Mouse (Mus musculus) left cerebral cortex, postnatal 4 days (tissue): ENCODE results near the gene Ints5. TPM values are rescaled to one million over a fixed set of nuclear protein-coding genes. Genes with fewer than 3 reads are reported as not detected.

Experiments
- DNase-seq: peaks from one replicate; pipeline ENCODE4 v3.0.0-alpha.2; 2022
- intact Hi-C: fragments of 180-260 bp; cut with DNase I; formaldehyde crosslinking; loops from one replicate; pipeline ENCODE4 v1.15.1; 2025
- total RNA-seq, 2 experiments: library from RNA; stranded (reverse); gene quantifications; 2 replicates each; pipeline ENCODE4 v1.2.3; 2021

The Ints5 gene
- total RNA-seq, 2 experiments from 2014 or later = 25.3 to 25.6 TPM

DNA sequence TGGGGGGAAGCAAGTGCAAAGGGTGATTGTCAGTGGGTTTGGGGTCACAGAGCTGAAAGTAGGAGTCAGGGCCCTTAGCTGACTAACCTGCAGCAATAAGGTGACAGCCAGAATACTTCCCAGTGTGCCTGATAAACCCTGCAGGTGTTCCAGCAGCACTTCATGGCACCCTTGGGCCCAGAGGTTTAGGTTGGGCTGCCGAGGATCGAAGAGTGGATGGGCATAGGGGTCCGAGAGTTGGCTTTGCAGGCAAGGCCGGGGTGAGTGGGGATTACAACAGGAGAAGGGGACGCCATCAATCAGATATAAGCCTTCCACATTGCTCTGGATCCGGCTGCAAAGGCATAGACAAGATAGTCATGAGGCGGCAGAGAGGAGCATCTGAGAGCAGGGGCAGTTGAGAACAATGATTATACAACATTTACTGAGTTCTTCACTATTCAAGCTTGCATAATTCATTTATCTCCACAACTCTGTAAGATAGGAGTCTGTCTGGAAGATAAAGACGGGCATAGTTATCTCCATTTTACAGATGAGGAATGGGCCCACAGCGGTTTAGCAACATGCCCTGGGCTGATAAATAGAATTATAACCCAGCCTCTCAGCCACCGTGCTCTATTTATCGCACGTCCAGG is 35.2 kb downstream of the Ints5 start:
- intact Hi-C loops = no loop called here
- DNase-seq = no peak

DNA sequence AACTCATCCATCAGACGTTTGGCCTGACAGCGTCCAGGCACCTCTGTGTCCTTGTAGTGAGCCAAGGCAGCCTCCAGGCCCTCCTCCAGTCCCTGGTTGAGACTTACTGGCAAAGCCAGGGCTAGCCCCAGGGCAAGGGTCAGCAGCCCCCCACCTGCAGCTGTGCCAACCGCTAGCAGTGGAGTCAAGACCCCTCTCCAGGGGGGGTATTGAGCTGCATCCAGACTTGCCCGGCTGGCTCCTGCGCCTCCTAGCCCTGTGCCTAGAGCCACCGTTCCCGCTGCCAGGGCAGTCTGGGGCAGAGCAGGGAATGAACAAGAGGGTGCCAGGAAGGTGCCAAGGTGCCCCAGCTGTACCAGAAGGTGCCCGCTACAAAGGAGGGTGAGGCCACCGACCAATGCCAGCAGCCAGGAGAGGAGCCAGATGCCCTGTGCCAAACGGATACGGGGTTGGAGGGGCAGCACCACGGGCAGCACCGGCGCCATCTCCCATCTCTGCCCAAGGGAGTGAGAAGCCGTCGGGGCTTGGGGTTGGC is 36.0 kb downstream of the Ints5 start:
- peak; percentile 71 for DNase-seq
- intact Hi-C loops = no loop called here

DNA sequence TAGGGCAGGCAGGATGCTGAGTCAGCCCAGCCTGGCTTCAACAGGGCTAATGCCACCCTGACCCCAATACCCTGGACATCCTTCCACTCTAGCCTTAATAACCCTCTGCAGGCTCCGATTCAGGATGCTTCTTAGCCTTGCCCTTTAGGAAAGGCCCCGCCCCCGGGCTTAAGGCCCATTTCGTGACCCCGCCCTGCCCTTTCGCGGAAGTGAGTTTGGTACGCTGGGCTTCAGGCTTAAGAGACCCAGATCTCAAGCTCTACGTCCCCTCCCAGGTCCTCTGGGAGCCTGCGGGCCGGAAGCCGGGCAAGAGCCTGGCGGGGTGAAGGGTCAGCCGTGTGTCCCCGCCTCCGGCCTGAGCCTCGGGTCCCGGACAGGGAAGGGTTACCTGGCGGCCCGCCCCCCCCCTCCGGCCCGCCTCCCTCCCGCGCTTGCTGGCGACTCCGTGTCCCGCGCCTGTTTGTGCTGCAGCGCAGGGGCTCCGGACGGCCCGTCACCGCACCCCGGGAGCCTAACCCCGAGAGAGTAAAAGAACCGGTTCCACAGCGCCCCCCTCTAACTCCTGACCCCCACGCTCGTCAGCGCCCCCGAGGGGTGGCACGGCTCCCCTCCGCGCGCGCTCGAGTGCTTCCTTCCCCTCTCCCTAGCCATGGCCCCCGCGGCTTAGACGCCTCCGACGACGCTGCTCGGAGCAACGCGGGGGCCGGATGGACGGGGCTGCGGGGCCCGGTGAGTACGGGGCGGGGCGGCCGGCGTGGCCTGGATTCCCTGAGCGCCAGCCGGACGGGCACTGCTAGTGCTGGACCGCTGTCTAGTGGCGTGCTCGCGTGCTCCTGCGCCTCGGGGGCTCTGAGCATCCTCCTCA is 36.7 kb downstream of the Ints5 start, which contains the start of the genes Rom1 and Eml3:
Gene Rom1, minus strand, starts transcription at position 133 of the 865 bp plus-strand sequence.
Gene Eml3, plus strand, starts transcription at position 329 of the 865 bp plus-strand sequence.
- peak; percentile 73 for DNase-seq
- intact Hi-C loops = no loop called here

- intact Hi-C loops = no loop called here
- no peak for DNase-seq
Measured at GRCm38 (mm10) chr19:8930117-8930516, 37.3 kb downstream of the Ints5 start.

DNA sequence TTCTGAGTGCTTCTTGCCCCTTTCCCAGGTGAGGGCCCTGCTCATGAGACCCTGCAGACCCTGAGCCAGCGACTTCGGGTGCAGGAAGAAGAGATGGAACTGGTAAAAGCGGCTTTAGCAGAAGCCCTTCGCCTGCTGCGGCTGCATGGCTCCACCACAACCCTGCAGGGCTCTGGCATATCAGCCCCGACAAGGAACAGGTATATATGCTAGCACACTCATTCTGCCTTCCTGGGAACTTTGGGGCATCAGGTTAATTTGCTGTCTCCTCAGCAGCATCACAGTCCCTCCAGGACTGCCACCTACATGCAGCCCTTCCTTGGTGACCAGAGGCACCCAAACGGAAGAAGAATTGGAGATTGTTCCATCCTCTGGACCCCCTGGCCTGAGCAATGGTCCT is 38.0 kb downstream of the Ints5 start:
- DNase-seq = no peak
- intact Hi-C loops = no loop called here

- intact Hi-C loops = no loop called here
- no peak for DNase-seq
Measured at GRCm38 (mm10) chr19:8936736-8937135, 43.9 kb downstream of the Ints5 start.

DNA sequence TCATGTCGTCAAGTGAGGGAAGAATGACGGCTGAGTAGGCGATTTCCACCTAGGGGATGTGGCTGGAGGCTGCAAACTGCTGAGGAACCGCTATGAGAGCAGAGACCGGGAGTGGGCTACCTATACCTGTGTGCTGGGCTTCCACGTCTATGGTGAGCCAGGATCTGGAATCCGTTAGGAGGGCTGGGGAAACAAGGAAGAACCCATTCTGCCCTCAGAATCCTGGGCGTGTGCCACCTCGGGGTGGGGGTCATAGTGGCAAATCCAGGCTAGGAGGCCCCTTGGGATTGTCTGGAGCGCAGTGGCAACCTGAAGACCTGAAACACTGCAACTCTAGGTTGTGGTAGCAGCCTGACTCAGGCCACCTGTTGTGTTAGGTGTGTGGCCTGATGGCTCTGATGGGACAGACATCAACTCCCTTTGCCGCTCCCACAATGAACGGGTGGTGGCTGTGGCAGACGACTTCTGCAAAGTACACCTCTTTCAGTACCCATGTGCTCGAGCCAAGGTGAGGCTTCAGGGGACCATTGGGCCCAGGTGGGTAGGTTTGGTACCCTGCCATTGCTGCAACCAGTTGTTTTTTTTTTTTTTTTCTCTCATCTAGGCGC is 47.8 kb downstream of the Ints5 start:
- DNase-seq = no peak
- intact Hi-C loops = loop anchor here (10.0 kb wide), 1 partner anchor 106 kb away; the partner anchor contains the start of genes Bscl2 and Gng3

DNA sequence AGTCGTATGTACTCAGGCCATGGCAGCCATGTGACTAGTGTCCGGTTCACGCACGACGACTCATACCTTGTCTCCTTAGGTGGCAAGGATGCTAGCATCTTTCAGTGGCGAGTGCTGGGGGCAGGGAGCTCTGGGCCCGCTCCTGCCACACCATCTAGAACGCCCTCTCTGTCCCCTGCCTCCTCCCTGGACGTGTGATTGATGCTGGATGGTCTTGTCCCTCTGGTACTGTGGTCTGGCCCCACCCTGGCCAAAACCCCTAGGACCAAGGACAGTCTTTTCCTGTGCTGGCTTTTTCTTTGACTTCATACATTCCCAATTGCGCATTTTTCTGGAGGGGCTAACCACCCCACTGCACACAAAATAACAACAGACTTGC is 48.3 kb downstream of the Ints5 start:
- intact Hi-C loops = loop anchor here (10.0 kb wide), 1 partner anchor 106 kb away; the partner anchor contains the start of genes Bscl2 and Gng3
- no peak for DNase-seq

GRCm38 (mm10) chr19:8941515-8942217 is 48.9 kb downstream of the Ints5 start, which contains the start of gene Mta2:
Gene Mta2 (plus strand): TSS chr19:8941875.
- peak; percentile 99 for DNase-seq
- intact Hi-C loops = loop anchor here (10.0 kb wide), 1 partner anchor 107 kb away; the partner anchor contains the start of genes Bscl2 and Gng3

GRCm38 (mm10) chr19:8942276-8942964 is 49.6 kb downstream of the Ints5 start:
- intact Hi-C loops = loop anchor here (10.0 kb wide), 1 partner anchor 108 kb away; the partner anchor contains the start of genes Bscl2 and Gng3
- no peak for DNase-seq

- intact Hi-C loops = loop anchor here (10.0 kb wide), 1 partner anchor 108 kb away; the partner anchor contains the start of genes Bscl2 and Gng3
- DNase-seq = no peak
Measured at GRCm38 (mm10) chr19:8943047-8943446, 50.2 kb downstream of the Ints5 start.

DNA sequence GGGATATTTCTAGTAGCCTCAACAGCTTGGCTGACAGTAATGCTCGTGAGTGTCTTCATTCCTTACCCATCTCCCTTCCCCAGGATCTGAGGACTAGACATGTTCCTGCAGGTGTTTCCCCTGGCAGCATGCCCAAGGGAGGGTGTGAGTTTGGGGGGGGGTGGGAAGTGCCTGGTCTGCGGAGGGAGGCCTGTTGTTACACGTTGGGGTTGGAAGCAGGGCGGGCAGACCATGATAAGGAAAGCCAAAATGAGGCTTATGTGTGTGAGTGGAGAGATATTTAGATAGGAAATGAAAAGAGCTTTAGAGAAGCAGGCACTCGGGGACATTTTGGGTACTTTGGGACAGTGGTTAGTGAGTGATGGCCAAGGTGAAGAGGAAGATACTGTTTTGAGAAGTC is 51.3 kb downstream of the Ints5 start:
- intact Hi-C loops = loop anchor here (10.0 kb wide), 1 partner anchor 109 kb away; the partner anchor contains the start of genes Bscl2 and Gng3
- no peak for DNase-seq

- intact Hi-C loops = loop anchor here (10.0 kb wide), 1 partner anchor 110 kb away; the partner anchor contains the start of genes Bscl2 and Gng3
- DNase-seq = peak; percentile 84
Measured at GRCm38 (mm10) chr19:8944750-8945149, 51.9 kb downstream of the Ints5 start.

- intact Hi-C loops = loop anchor here (10.0 kb wide), 1 partner anchor 110 kb away; the partner anchor contains the start of genes Bscl2 and Gng3
- DNase-seq = no peak
Measured at GRCm38 (mm10) chr19:8945251-8945650, 52.4 kb downstream of the Ints5 start.

DNA sequence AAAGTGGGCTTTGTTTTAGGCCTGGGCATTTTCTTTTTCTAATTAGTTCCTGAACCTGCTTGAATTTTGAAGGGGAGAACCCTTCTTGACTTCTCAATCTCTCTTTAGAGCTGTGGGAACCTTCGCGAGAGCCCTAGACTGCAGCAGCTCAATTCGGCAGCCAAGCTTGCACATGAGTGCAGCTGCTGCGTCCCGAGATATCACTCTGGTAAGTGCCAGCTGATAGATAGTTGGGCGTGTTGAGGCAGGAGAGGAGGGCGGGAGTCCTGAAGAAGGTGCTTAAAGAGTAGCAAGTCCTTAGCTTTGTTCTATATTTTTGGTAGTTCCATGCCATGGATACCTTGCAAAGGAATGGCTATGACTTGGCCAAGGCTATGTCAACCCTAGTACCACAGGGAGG is 54.1 kb downstream of the Ints5 start:
- intact Hi-C loops = loop anchor here (10.0 kb wide), 1 partner anchor 112 kb away; the partner anchor contains the start of genes Bscl2 and Gng3

More for the DNA sequence above, 54.1 kb downstream of the Ints5 start:
- DNase-seq = no peak
